Mouse (Mus musculus): Measurements from ENCODE around the gene Traf1.

DNA sequence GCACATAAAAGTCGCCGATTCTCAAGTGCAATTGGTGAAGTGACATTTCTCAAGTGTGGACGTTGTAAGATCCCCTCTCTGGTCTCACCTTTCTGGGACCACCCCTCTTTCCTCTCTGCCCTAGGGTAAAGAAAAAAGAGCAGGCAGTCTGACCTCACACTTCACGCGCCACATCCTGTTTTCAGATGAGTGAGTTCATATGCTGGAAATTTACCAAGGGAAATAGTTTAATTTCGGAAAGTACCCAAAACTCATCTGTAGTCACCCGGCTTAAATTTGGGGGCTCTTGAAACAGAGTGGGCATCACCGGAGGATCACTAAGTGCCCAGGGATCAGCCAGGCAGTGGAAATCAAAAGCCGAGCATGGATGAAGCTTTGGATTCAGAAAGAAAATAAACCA, 1.3 kb upstream of the Traf1 start:
- TF ChIP-seq POLR2A (IDR thresholded peaks at IDR 0.05; ENCODE audit: insufficient read length, low read depth) (no peak), TCF12 (IDR thresholded peaks at IDR 0.05; ENCODE audit: insufficient read depth, poor library complexity, severe bottlenecking) (no peak), MYOG (IDR thresholded peaks at IDR 0.05; ENCODE audit: control insufficient read depth in 1 of 3, insufficient read depth in 1 of 3, insufficient read length in 2 of 3, low read depth in 2 of 3) (no peak), USF1 (IDR thresholded peaks at IDR 0.05; ENCODE audit: low read depth) (no peak), E2F4 (IDR thresholded peaks at IDR 0.05; ENCODE audit: insufficient read depth) (no peak), CEBPB (IDR thresholded peaks at IDR 0.05; ENCODE audit: insufficient read depth, poor library complexity, severe bottlenecking) (no peak), POLR2AphosphoS2 (IDR thresholded peaks at IDR 0.05; ENCODE audit: insufficient read length, low read depth) (no peak), MAX (IDR thresholded peaks at IDR 0.05; ENCODE audit: low read depth) (no peak)

All from myocyte (in vitro differentiated cells).